Mouse (Mus musculus) ES-Bruce4 (cell line): ENCODE data around the gene Selenon. TPM values are rescaled to one million over a fixed set of nuclear protein-coding genes. Genes with fewer than 3 reads are reported as not detected.

Experiments
- H3K27ac ChIP-seq: 2 replicates; pipeline ENCODE4 v1.5.1; 2012; ENCODE audit warnings: low read length, inconsistent platforms; ENCODE audit not compliant: insufficient read depth
- H3K27me3 ChIP-seq: 2 replicates; pipeline ENCODE4 v1.6.1; 2012; ENCODE audit warnings: mild to moderate bottlenecking, low read length, inconsistent platforms; ENCODE audit not compliant: control insufficient read depth, poor library complexity, insufficient read depth, severe bottlenecking
- H3K36me3 ChIP-seq: 2 replicates; pipeline ENCODE4 v1.6.1; 2012; ENCODE audit warnings: inconsistent platforms, mild to moderate bottlenecking, low read length, moderate library complexity; ENCODE audit not compliant: control insufficient read depth, poor library complexity, insufficient read depth, severe bottlenecking
- H3K4me1 ChIP-seq: one replicate; pipeline ENCODE4 v1.8.1; 2011; ENCODE audit warnings: low read length; ENCODE audit not compliant: control insufficient read depth, insufficient read depth
- H3K4me3 ChIP-seq: 2 replicates; pipeline ENCODE4 v1.5.1; 2011; ENCODE audit warnings: low read depth, mild to moderate bottlenecking, low read length
- H3K9ac ChIP-seq: 2 replicates; pipeline ENCODE4 v1.6.1; 2012; ENCODE audit warnings: low read depth, mild to moderate bottlenecking, inconsistent platforms; ENCODE audit not compliant: poor library complexity, severe bottlenecking
- H3K9me3 ChIP-seq: replicated peaks from 2 replicates; pipeline ENCODE4 v1.6.1; 2012; ENCODE audit warnings: mild to moderate bottlenecking, low read length, inconsistent platforms; ENCODE audit not compliant: control insufficient read depth, poor library complexity, insufficient read depth, severe bottlenecking
- CTCF ChIP-seq: IDR thresholded peaks from one replicate; pipeline ENCODE4 v1.8.1; 2011; ENCODE audit warnings: low read depth, low read length
- EP300 ChIP-seq: IDR thresholded peaks from 2 replicates; pipeline ENCODE4 v1.6.1; 2011; ENCODE audit warnings: low read depth, low read length; ENCODE audit not compliant: insufficient read depth
- POLR2A ChIP-seq: IDR thresholded peaks from one replicate; pipeline ENCODE4 v1.8.1; 2011; ENCODE audit warnings: low read length; ENCODE audit not compliant: insufficient read depth
- polyA plus RNA-seq: library from polyadenylated mRNA; stranded (reverse); fragments of >200 nt; gene quantifications from 2 replicates; pipeline ENCODE4 v1.2.4, GENCODE M21; 2011; ENCODE audit warnings: low read depth; ENCODE audit not compliant: missing spikeins, insufficient read depth, insufficient read length

The Selenon gene
- polyA plus RNA-seq, 1 experiment: 21.6 TPM

DNA sequence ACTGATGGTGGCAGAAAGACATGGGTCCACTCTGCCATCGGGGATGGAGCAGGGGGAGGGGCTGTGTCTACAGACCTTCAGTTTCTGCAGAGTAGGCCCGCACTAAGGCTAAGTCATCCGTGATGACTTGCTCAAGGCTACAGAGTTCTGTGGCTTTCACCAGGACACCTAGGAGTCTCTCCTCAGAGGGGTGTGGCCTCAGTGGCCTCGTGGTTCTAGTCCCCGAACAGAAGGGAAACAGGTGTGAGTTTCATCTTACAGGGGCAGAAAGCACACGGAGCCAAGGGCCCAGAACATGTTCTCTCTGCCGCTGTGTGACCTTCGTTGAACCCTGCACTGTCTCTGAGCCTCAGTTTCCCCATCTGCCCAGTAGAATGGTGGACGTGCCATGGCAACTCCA is 36.3 kb upstream of the Selenon start:
- no peaks in the 10 kb centered on the region for H3K27me3 ChIP-seq
- H3K27ac ChIP-seq: no peak overlapping the region
- H3K36me3 ChIP-seq: no peaks in the 10 kb centered on the region
- no peak overlapping the region for H3K4me3 ChIP-seq
- TF ChIP-seq CTCF: no peak
- TF ChIP-seq POLR2A: no peak
- no peak for TF ChIP-seq EP300
- H3K9ac ChIP-seq: no peak overlapping the region
- no peaks in the 10 kb centered on the region for H3K9me3 ChIP-seq
- H3K4me1 ChIP-seq: no peaks in the 10 kb centered on the region

- TF ChIP-seq POLR2A: no peak
- no peak for TF ChIP-seq CTCF
- TF ChIP-seq EP300: no peak
- Histone ChIP-seq H3K9ac (no peak overlapping the region), H3K4me3 (no peak overlapping the region), H3K9me3 (no peaks in the 10 kb centered on the region), H3K36me3 (no peaks in the 10 kb centered on the region), H3K27ac (no peak overlapping the region), H3K27me3 (no peaks in the 10 kb centered on the region), H3K4me1 (no peaks in the 10 kb centered on the region)
These were observed 35.8 kb upstream of the Selenon start for GRCm38 (mm10) chr4:134587636-134588197.

GRCm38 (mm10) chr4:134586631-134587030 is 34.7 kb upstream of the Selenon start:
- H3K4me3 ChIP-seq: no peak overlapping the region
- H3K27ac ChIP-seq: no peak overlapping the region
- H3K9ac ChIP-seq: no peak overlapping the region
- H3K36me3 ChIP-seq: no peaks in the 10 kb centered on the region
- no peaks in the 10 kb centered on the region for H3K9me3 ChIP-seq
- H3K4me1 ChIP-seq: no peaks in the 10 kb centered on the region
- no peaks in the 10 kb centered on the region for H3K27me3 ChIP-seq
- TF ChIP-seq CTCF (no peak), EP300 (no peak), POLR2A (no peak)

- TF ChIP-seq CTCF: no peak
- TF ChIP-seq POLR2A: no peak
- TF ChIP-seq EP300: no peak
- Histone ChIP-seq H3K4me3 (no peak overlapping the region), H3K9ac (no peak overlapping the region)
These were observed 34.2 kb upstream of the Selenon start for GRCm38 (mm10) chr4:134586126-134586525.

DNA sequence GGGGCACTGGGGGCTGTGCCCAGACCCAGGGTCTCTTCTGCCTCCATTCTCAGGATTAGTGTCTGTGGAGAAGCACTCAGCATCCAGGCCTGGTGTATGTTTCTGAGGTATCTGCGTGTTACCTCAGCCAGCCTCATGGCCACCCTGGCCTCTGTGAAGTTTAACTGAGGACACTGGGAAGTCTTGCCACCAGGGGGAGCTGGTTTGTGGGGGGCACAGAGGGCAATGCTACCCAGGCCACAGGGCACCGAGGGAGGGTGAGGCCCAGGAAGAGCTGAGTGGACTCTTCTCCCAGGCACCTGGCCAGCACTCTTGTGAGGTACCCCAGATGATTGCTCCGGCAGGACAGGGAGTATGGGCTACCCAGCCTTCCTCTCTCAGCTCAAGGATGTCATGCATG is 31.5 kb upstream of the Selenon start:
- Histone ChIP-seq H3K9me3 (no peaks in the 10 kb centered on the region), H3K36me3 (no peaks in the 10 kb centered on the region), H3K27me3 (no peaks in the 10 kb centered on the region), H3K27ac (no peak overlapping the region), H3K4me3 (no peak overlapping the region), H3K4me1 (no peaks in the 10 kb centered on the region), H3K9ac (no peak overlapping the region)
- TF ChIP-seq EP300 (no peak), CTCF (peak; percentile 37), POLR2A (no peak)

More at GRCm38 (mm10) chr4:134586126-134586525, 34.2 kb upstream of the Selenon start:
- H3K27me3 ChIP-seq: no peaks in the 10 kb centered on the region
- no peaks in the 10 kb centered on the region for H3K9me3 ChIP-seq
- H3K4me1 ChIP-seq: no peaks in the 10 kb centered on the region
- no peak overlapping the region for H3K27ac ChIP-seq
- no peaks in the 10 kb centered on the region for H3K36me3 ChIP-seq

DNA sequence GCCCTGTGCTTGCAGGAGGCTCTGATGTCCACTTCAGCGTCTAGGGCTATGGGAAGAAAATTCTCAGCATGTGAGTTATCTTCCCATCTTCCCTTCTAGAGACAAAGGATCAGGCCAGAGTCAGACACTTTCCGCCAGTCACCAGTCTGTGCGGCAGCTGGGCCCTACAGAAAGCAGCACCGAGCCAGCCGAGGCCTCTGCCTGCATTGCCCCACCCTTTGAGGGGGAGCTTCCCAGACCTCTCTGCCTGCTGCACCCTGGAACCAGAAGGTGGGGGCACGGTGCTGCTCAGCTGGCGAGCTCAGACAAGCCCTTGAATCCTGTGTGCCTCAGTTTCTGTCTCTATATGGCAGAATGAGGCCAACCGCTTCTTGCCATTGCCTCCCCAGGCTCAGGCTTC is 29.4 kb upstream of the Selenon start:
- Histone ChIP-seq H3K9me3 (no peaks in the 10 kb centered on the region), H3K4me1 (no peaks in the 10 kb centered on the region), H3K36me3 (no peaks in the 10 kb centered on the region), H3K9ac (no peak overlapping the region), H3K27ac (no peak overlapping the region), H3K27me3 (no peaks in the 10 kb centered on the region), H3K4me3 (no peak overlapping the region)
- TF ChIP-seq EP300 (no peak), POLR2A (no peak), CTCF (no peak)
